Comparison of ENCODE assay signal across 12 mouse cellular contexts in genomic region chr13:26575890-26576543, GRCm38 (mm10).
DNase-seq lines count a peak whose midpoint lies in the region; ATAC-seq and TF ChIP-seq lines count a peak whose summit lies in the region.
"Had no signal": no experiment of that assay in that cellular context is flagged by ENCODE, and none has a peak within 500 bp of the region (broad histone marks: within the 10 kb centered on the region; RNA-seq: fewer than 3 reads in every experiment).

No protein-coding gene starts in this region.

- no peak for TF ChIP-seq POLR2A in brain, embryonic 14.5 days (IDR thresholded peaks at IDR 0.05; ENCODE audit: borderline replicate concordance, extremely low read depth, insufficient read depth, insufficient read length, poor library complexity, severe bottlenecking)

- no peak overlapping the region for H3K27ac ChIP-seq in hindbrain, embryonic 14.5 days
- no peak overlapping the region for H3K27ac ChIP-seq in hindbrain, embryonic 12.5 days
- no peak overlapping the region for H3K27ac ChIP-seq in heart, embryonic 10.5 days
- H3K27ac ChIP-seq: neural tube, embryonic 13.5 days had no signal

- peak; percentile 68 for ATAC-seq in hindbrain, embryonic 14.5 days (ENCODE audit: low FRiP score)
- no peak for ATAC-seq in hindbrain, embryonic 12.5 days (ENCODE audit: low FRiP score)

- no peak overlapping the region for H3K9ac ChIP-seq in hindbrain, embryonic 14.5 days
- no peak overlapping the region for H3K9ac ChIP-seq in hindbrain, embryonic 12.5 days
- H3K9ac ChIP-seq: heart, embryonic 12.5 days; neural tube, embryonic 13.5 days had no signal

- DNase-seq in hindbrain, embryonic 14.5 days (ENCODE audit: low spot score), result no peak
- DNase-seq in Muller cell, postnatal 12 days (ENCODE audit: inconsistent ontology term), result peak; percentile 30
- peak; percentile 91 for DNase-seq in brain, embryonic 14.5 days (ENCODE audit: low read depth)
- peak; percentile 50 for DNase-seq in layer of hippocampus, adult 9-11 months
- DNase-seq in thymus, adult 18-20 months, result no peak
- no peak for DNase-seq in heart, embryonic 10.5 days (ENCODE audit: low spot score)
- DNase-seq: gastrocnemius, postnatal 14 days; kidney, adult 8-10 months; thymus, postnatal 36 days had no signal

- H3K9me3 ChIP-seq in hindbrain, embryonic 14.5 days (ENCODE audit: control insufficient read depth, low read length), result no peaks in the 10 kb centered on the region
- H3K9me3 ChIP-seq in hindbrain, embryonic 12.5 days (replicated peaks), result no peaks in the 10 kb centered on the region
- H3K9me3 ChIP-seq in heart, embryonic 10.5 days, result no peaks in the 10 kb centered on the region
- H3K9me3 ChIP-seq: heart, embryonic 12.5 days; neural tube, embryonic 13.5 days had no signal

- H3K4me1 ChIP-seq in hindbrain, embryonic 14.5 days (replicated peaks; ENCODE audit: control insufficient read depth, insufficient read depth, low read length), result no peaks in the 10 kb centered on the region
- no peaks in the 10 kb centered on the region for H3K4me1 ChIP-seq in hindbrain, embryonic 12.5 days
- no peaks in the 10 kb centered on the region for H3K4me1 ChIP-seq in heart, embryonic 10.5 days
- H3K4me1 ChIP-seq: heart, embryonic 12.5 days; neural tube, embryonic 13.5 days had no signal

- H3K4me2 ChIP-seq in hindbrain, embryonic 14.5 days (replicated peaks), result no peak overlapping the region
- no peak overlapping the region for H3K4me2 ChIP-seq in hindbrain, embryonic 12.5 days (replicated peaks)
- H3K4me2 ChIP-seq: heart, embryonic 12.5 days; neural tube, embryonic 13.5 days had no signal

- no peaks in the 10 kb centered on the region for H3K27me3 ChIP-seq in hindbrain, embryonic 14.5 days (ENCODE audit: control insufficient read depth, insufficient read depth, low read length)
- no peaks in the 10 kb centered on the region for H3K27me3 ChIP-seq in hindbrain, embryonic 12.5 days
- H3K27me3 ChIP-seq in heart, embryonic 10.5 days (ENCODE audit: insufficient read depth, poor library complexity, severe bottlenecking), result no peaks in the 10 kb centered on the region
- H3K27me3 ChIP-seq: heart, embryonic 12.5 days; neural tube, embryonic 13.5 days had no signal

- H3K4me3 ChIP-seq in hindbrain, embryonic 14.5 days (replicated peaks; ENCODE audit: low read length), result no peak overlapping the region
- no peak overlapping the region for H3K4me3 ChIP-seq in hindbrain, embryonic 12.5 days
- no peak overlapping the region for H3K4me3 ChIP-seq in heart, embryonic 10.5 days
- H3K4me3 ChIP-seq: heart, embryonic 12.5 days; neural tube, embryonic 13.5 days had no signal

- no peaks in the 10 kb centered on the region for H3K36me3 ChIP-seq in hindbrain, embryonic 14.5 days (replicated peaks; ENCODE audit: control insufficient read depth, insufficient read depth)
- H3K36me3 ChIP-seq in hindbrain, embryonic 12.5 days, result no peaks in the 10 kb centered on the region
- no peaks in the 10 kb centered on the region for H3K36me3 ChIP-seq in heart, embryonic 10.5 days
- H3K36me3 ChIP-seq: heart, embryonic 12.5 days; neural tube, embryonic 13.5 days had no signal

- TF ChIP-seq CTCF in brain, embryonic 14.5 days (IDR thresholded peaks at IDR 0.05; ENCODE audit: borderline replicate concordance, extremely low read depth, insufficient read depth, insufficient read length), result no peak

- 44% methylated on average over 2 of the region's 2 CpGs for WGBS in hindbrain, embryonic 14.5 days
- 68% methylated on average over 2 of the region's 2 CpGs for WGBS in hindbrain, embryonic 12.5 days
- 73% methylated on average over 2 of the region's 2 CpGs for WGBS in heart, embryonic 10.5 days

Comparison
In these comparisons a context has a peak if more than half of its experiments do, and no peak if none do; other contexts are left out.
1. DNase-seq: peak in Muller cell, postnatal 12 days (single experiment), brain, embryonic 14.5 days (single experiment) and layer of hippocampus, adult 9-11 months (single experiment); none in hindbrain, embryonic 14.5 days (single experiment), thymus, adult 18-20 months (0 of 2) and heart, embryonic 10.5 days (single experiment).